In the genomic region with DNA sequence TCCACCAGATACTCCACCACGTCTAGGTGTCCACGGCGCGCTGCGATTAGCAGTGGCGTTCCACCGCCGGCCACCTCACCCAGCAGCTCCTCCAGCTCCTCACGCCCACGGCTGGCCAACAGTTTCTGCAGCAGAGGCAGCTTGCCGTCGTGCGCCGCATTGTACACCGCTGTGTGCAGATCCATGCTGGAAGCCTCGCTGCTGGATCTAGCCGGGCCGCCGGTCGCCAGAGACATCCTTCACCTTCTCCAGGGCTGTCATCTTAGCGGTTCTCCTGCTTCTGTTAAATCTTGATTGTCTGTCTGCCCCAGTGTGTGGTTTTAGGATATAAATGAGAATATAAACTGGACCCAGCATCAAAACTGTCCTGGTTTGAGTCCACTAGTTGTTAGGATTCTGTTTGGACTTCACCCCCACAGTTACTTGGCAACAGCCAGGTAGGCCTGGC, we compare ENCODE assay signal across 7 mouse cellular contexts. TPM values are rescaled to one million over a fixed set of nuclear protein-coding genes. Genes with fewer than 3 reads are reported as not detected.
A peak's percentile ranks its signal among the peaks of the same experiment; 100 is the strongest.
ATAC-seq lines count a peak whose summit lies in the region.
"Not testable (repeated sequence)": the region's sequence is repeated elsewhere in the genome, so short reads cannot be mapped to it uniquely, and the experiment has no call there.

4931440F15Rik (minus strand) TSS at position 398 of the 448 bp plus-strand sequence.

- peak within 1 kb of the TSS; percentile 30 for H3K4me3 ChIP-seq in embryonic facial prominence, embryonic 12.5 days
- H3K4me3 ChIP-seq in forebrain, embryonic 16.5 days (replicated peaks; ENCODE audit: low read length), result peak within 1 kb of the TSS; percentile 20
- H3K4me3 ChIP-seq in heart, embryonic 16.5 days (ENCODE audit: low read length), result peak within 1 kb of the TSS; percentile 44
- H3K4me3 ChIP-seq in intestine, embryonic 16.5 days (ENCODE audit: low read length), result peak within 1 kb of the TSS; percentile 33
- peak within 1 kb of the TSS; percentile 29 for H3K4me3 ChIP-seq in limb, embryonic 15.5 days
- H3K4me3 ChIP-seq in megakaryocyte, embryonic 14.5 days (replicated peaks), result peak within 1 kb of the TSS; percentile 86
- 0 out of 2 replicates have a peak within 1 kb of the TSS, but pooled peaks have one; percentile 1 for H3K4me3 ChIP-seq in neural tube, embryonic 12.5 days

- not testable (repeated sequence) for H3K9me3 ChIP-seq in embryonic facial prominence, embryonic 12.5 days; forebrain, embryonic 16.5 days (ENCODE audit: control insufficient read depth, low read length); heart, embryonic 16.5 days (replicated peaks; ENCODE audit: control insufficient read depth, low read length); intestine, embryonic 16.5 days (ENCODE audit: control insufficient read depth, low read length); limb, embryonic 15.5 days; megakaryocyte, embryonic 14.5 days; neural tube, embryonic 12.5 days

- not testable (repeated sequence) for H3K36me3 ChIP-seq in embryonic facial prominence, embryonic 12.5 days; forebrain, embryonic 16.5 days (ENCODE audit: control insufficient read depth, insufficient read depth); heart, embryonic 16.5 days (ENCODE audit: control insufficient read depth, insufficient read depth); intestine, embryonic 16.5 days (ENCODE audit: control insufficient read depth, insufficient read depth, low read length); limb, embryonic 15.5 days; megakaryocyte, embryonic 14.5 days (replicated peaks; ENCODE audit: low read length); neural tube, embryonic 12.5 days

- H3K27ac ChIP-seq in embryonic facial prominence, embryonic 12.5 days; forebrain, embryonic 16.5 days (ENCODE audit: low read length); heart, embryonic 16.5 days (ENCODE audit: low read length); intestine, embryonic 16.5 days (ENCODE audit: low read length); limb, embryonic 15.5 days; neural tube, embryonic 12.5 days: not testable (repeated sequence)

- H3K4me2 ChIP-seq in embryonic facial prominence, embryonic 12.5 days (replicated peaks), result peak within 1 kb of the TSS; percentile 55
- H3K4me2 ChIP-seq in forebrain, embryonic 16.5 days (ENCODE audit: low read length), result peak within 1 kb of the TSS; percentile 31
- H3K4me2 ChIP-seq in heart, embryonic 16.5 days (ENCODE audit: low read depth, low read length), result peak within 1 kb of the TSS; percentile 71
- peak within 1 kb of the TSS; percentile 51 for H3K4me2 ChIP-seq in intestine, embryonic 16.5 days (ENCODE audit: low read depth, low read length)
- peak within 1 kb of the TSS; percentile 55 for H3K4me2 ChIP-seq in limb, embryonic 15.5 days
- H3K4me2 ChIP-seq in neural tube, embryonic 12.5 days (replicated peaks), result peak within 1 kb of the TSS; percentile 42

- not testable (repeated sequence) for ATAC-seq in embryonic facial prominence, embryonic 12.5 days (ENCODE audit: insufficient number of reproducible peaks, insufficient read depth, low FRiP score, low TSS enrichment); intestine, embryonic 16.5 days
- peak; percentile 29; the same call in 1 of the 2 replicates for ATAC-seq in forebrain, embryonic 16.5 days
- ATAC-seq in heart, embryonic 16.5 days (replicated peaks; ENCODE audit: extremely low read depth, insufficient read depth, low FRiP score), result 0 out of 2 replicates have a peak, but pooled peaks have one; percentile 20
- peak; percentile 46; the same call in 1 of the 2 replicates for ATAC-seq in limb, embryonic 15.5 days (ENCODE audit: insufficient number of reproducible peaks, low FRiP score, low TSS enrichment, low read depth)
- peak; percentile 18; the same call in 1 of the 2 replicates for ATAC-seq in neural tube, embryonic 12.5 days (ENCODE audit: low FRiP score, low read depth)

- not testable (repeated sequence) for H3K4me1 ChIP-seq in embryonic facial prominence, embryonic 12.5 days; forebrain, embryonic 16.5 days (replicated peaks; ENCODE audit: control insufficient read depth, insufficient read depth, low read length); heart, embryonic 16.5 days (ENCODE audit: control insufficient read depth, insufficient read depth, low read length); intestine, embryonic 16.5 days (ENCODE audit: control insufficient read depth, insufficient read depth, low read length); limb, embryonic 15.5 days; neural tube, embryonic 12.5 days
- peaks cover 68% of the 10 kb centered on the region for H3K4me1 ChIP-seq in megakaryocyte, embryonic 14.5 days

- peaks cover 27% of the 10 kb centered on the region for H3K27me3 ChIP-seq in embryonic facial prominence, embryonic 12.5 days
- not testable (repeated sequence) for H3K27me3 ChIP-seq in forebrain, embryonic 16.5 days (replicated peaks; ENCODE audit: control insufficient read depth, insufficient read depth, low read length); heart, embryonic 16.5 days (ENCODE audit: control insufficient read depth, insufficient read depth, low read length); intestine, embryonic 16.5 days (replicated peaks; ENCODE audit: control insufficient read depth, insufficient read depth, low read length); megakaryocyte, embryonic 14.5 days (replicated peaks)
- H3K27me3 ChIP-seq in limb, embryonic 15.5 days, result peaks cover 23% of the 10 kb centered on the region
- H3K27me3 ChIP-seq in neural tube, embryonic 12.5 days (replicated peaks), result peaks cover 20% of the 10 kb centered on the region

- WGBS in embryonic facial prominence, embryonic 12.5 days, result 32% methylated on average over 21 of the region's 21 CpGs
- 44% methylated on average over 21 of the region's 21 CpGs for WGBS in forebrain, embryonic 16.5 days
- 21% methylated on average over 21 of the region's 21 CpGs for WGBS in heart, embryonic 16.5 days
- 25% methylated on average over 21 of the region's 21 CpGs for WGBS in intestine, embryonic 16.5 days
- 37% methylated on average over 21 of the region's 21 CpGs for WGBS in limb, embryonic 15.5 days
- 42% methylated on average over 21 of the region's 21 CpGs for WGBS in neural tube, embryonic 12.5 days

- not testable (repeated sequence) for H3K9ac ChIP-seq in embryonic facial prominence, embryonic 12.5 days; forebrain, embryonic 16.5 days (replicated peaks; ENCODE audit: low read depth, low read length); intestine, embryonic 16.5 days (ENCODE audit: low read depth, low read length); limb, embryonic 15.5 days; neural tube, embryonic 12.5 days
- peak within 1 kb of the TSS; percentile 49 for H3K9ac ChIP-seq in heart, embryonic 16.5 days (ENCODE audit: low read length)

RNA-seq across cellular contexts. Expression of gene 4931440F15Rik, which starts in this region (rescaled TPM):
- polyA plus RNA-seq in embryonic facial prominence, embryonic 12.5 days (2016; fragmentation: Nextera tagmentation; extraction: Ambion mirVana), result 0.11 and 0.12 TPM in 2 replicates
- 0.34 and 0.54 TPM in 2 replicates for polyA plus RNA-seq in forebrain, embryonic 16.5 days (2015; fragmentation: Nextera tagmentation; extraction: Ambion mirVana)
- polyA plus RNA-seq in heart, embryonic 16.5 days (2015; fragmentation: Nextera tagmentation; extraction: Ambion mirVana), result 0.11 and 0.18 TPM in 2 replicates
- polyA plus RNA-seq in intestine, embryonic 16.5 days (2015; fragmentation: Nextera tagmentation; extraction: Ambion mirVana), result 0.09 and 0.12 TPM in 2 replicates
- polyA plus RNA-seq in limb, embryonic 15.5 days (2015; fragmentation: Nextera tagmentation; extraction: Ambion mirVana), result 0.08 and 0.19 TPM in 2 replicates
- polyA plus RNA-seq in megakaryocyte, embryonic 14.5 days (2012; ENCODE audit: insufficient read depth, low replicate concordance), result 0.37 and 2.2 TPM in 2 replicates
- polyA plus RNA-seq in neural tube, embryonic 12.5 days (2016; fragmentation: Nextera tagmentation; extraction: Ambion mirVana), result 0.33 and 0.38 TPM in 2 replicates

Comparison
In these comparisons a context has a peak if more than half of its experiments do, and no peak if none do; other contexts are left out.
1. Peak in ATAC-seq, H3K4me3 ChIP-seq and H3K4me2 ChIP-seq in forebrain, embryonic 16.5 days; RNA of the gene not detected or under 1 TPM.
2. Peak in ATAC-seq, H3K4me3 ChIP-seq, H3K9ac ChIP-seq and H3K4me2 ChIP-seq in heart, embryonic 16.5 days; RNA of the gene not detected or under 1 TPM.
3. Peak in ATAC-seq, H3K4me3 ChIP-seq and H3K4me2 ChIP-seq in limb, embryonic 15.5 days; RNA of the gene not detected or under 1 TPM.
4. Peak in ATAC-seq, H3K4me3 ChIP-seq and H3K4me2 ChIP-seq in neural tube, embryonic 12.5 days; RNA of the gene not detected or under 1 TPM.
5. H3K4me3 ChIP-seq: peak in every context shown above with its lines; median percentile 86 in megakaryocyte, embryonic 14.5 days; 44 in heart, embryonic 16.5 days; 33 in intestine, embryonic 16.5 days; 30 in embryonic facial prominence, embryonic 12.5 days; 29 in limb, embryonic 15.5 days; 20 in forebrain, embryonic 16.5 days; 1 in neural tube, embryonic 12.5 days.